Mouse (Mus musculus) megakaryocyte-erythroid progenitor cell, adult 5-6 weeks (primary cell): ENCODE measurements around the gene B2m. TPM values are rescaled to one million over a fixed set of nuclear protein-coding genes. Genes with fewer than 3 reads are reported as not detected.

ENCODE experiments used
- ATAC-seq: replicated peaks from 2 replicates; pipeline ENCODE4 v1.8.0; 2016; ENCODE audit warnings: mild to moderate bottlenecking, inconsistent platforms; ENCODE audit not compliant: severe bottlenecking, poor library complexity, low FRiP score, low TSS enrichment
- total RNA-seq, 2 experiments: library from RNA; stranded (forward) in 1 of 2; stranded (reverse) in 1 of 2; fragments of 200-1000, 215-1000 nt in 1 of 2; fragments of >200 nt in 1 of 2; fragmentation: Nextera tagmentation in 1 of 2; gene quantifications; 2 replicates each; pipeline ENCODE4 v1.2.3; 2014 to 2017

The B2m gene
- total RNA-seq, 2 experiments from 2014 or later: 1,448 to 1,891 TPM

GRCm38 (mm10) chr2:122180051-122180822 lies 32.8 kb downstream of the B2m start:
- ATAC-seq: no peak

GRCm38 (mm10) chr2:122185086-122185485 lies 37.6 kb downstream of the B2m start:
- no peak for ATAC-seq

GRCm38 (mm10) chr2:122186106-122186505 lies 38.6 kb downstream of the B2m start, which contains the start of the genes Patl2 and Terb2:
TSS of gene Patl2 (minus strand) at chr2:122186189.
TSS of gene Terb2 (plus strand) at chr2:122186272.
- no peak for ATAC-seq

- no peak for ATAC-seq
Observed at GRCm38 (mm10) chr2:122186751-122187150, 39.3 kb downstream of the B2m start.

DNA sequence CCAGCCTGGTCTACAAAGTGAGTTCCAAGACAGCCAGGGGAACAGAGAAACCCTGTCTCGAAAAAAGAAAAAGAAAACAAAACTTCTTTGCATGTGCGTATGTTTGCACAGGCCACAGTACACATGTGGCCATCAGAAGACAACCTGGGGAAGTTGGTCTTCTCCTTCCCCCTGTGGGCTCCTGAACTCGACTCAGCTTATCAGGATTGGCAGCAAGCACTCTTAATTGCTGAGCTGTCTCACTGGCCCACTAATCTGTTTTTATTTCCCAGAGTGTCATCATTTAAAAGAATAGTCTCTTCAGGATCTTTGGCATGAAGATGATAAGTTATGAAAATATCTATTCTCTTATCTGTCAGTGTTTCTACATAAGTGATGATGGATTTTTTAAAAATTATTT lies 44.4 kb downstream of the B2m start:
- ATAC-seq: no peak

- ATAC-seq: peak; percentile 83
Observed at GRCm38 (mm10) chr2:122194509-122194929, 47.0 kb downstream of the B2m start.

DNA sequence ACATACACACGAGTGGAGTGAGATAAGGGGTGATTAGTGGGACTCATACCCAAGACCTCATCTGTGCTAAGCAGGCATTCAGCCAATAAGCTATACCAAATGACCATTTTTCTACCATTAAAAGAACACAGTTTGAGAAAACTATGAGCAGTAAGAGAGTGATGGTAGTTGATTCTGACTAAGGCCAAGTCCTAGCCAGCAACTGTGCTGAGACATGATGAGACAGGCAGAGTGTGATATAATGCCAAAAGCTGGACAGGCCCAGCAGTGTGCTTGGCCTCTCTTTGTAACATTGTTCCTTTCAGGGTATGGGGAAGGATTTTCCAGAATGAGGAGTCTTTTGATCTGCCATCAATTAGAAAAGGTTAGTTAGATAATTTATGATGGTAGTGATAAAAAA lies 54.0 kb downstream of the B2m start:
- ATAC-seq: no peak

Other genes with a start within 250 kb of the B2m start
- gene Ctdspl2, start 191.7 kb upstream of the B2m start, total RNA-seq (2014; fragmentation: Nextera tagmentation): 34.2 and 37.9 TPM in 2 replicates
- gene Ctdspl2, start 191.7 kb upstream of the B2m start, total RNA-seq (2017): 62.2 and 78.4 TPM in 2 replicates
- not detected in 2 replicates for gene Mageb3, start 191.6 kb upstream of the B2m start, total RNA-seq (2014; fragmentation: Nextera tagmentation)
- gene Mageb3, start 191.6 kb upstream of the B2m start, total RNA-seq (2017): 0.52 and 0.72 TPM in 2 replicates
- gene Eif3j1, start 119.1 kb upstream of the B2m start, total RNA-seq (2014; fragmentation: Nextera tagmentation): 32.2 and 35.0 TPM in 2 replicates
- 42.7 and 46.7 TPM in 2 replicates for gene Eif3j1, start 119.1 kb upstream of the B2m start, total RNA-seq (2017)
- 9.8 and 13.1 TPM in 2 replicates for gene Spg11, start 29.3 kb upstream of the B2m start, total RNA-seq (2014; fragmentation: Nextera tagmentation)
- gene Spg11, start 29.3 kb upstream of the B2m start, total RNA-seq (2017): 9.8 and 11.7 TPM in 2 replicates
- gene Trim69, start 13.0 kb downstream of the B2m start, total RNA-seq (2014; fragmentation: Nextera tagmentation): not detected in 2 replicates
- gene Trim69, start 13.0 kb downstream of the B2m start, total RNA-seq (2017): 0.76 and 1.1 TPM in 2 replicates
- not detected in 2 replicates for gene Patl2, start 38.5 kb downstream of the B2m start, total RNA-seq (2014; fragmentation: Nextera tagmentation)
- gene Patl2, start 38.5 kb downstream of the B2m start, total RNA-seq (2017): not detected in 2 replicates
- gene Terb2, start 38.6 kb downstream of the B2m start, total RNA-seq (2014; fragmentation: Nextera tagmentation): not detected in 2 replicates
- gene Terb2, start 38.6 kb downstream of the B2m start, total RNA-seq (2017): not detected in 2 replicates
- gene Sord, start 87.1 kb downstream of the B2m start, total RNA-seq (2014; fragmentation: Nextera tagmentation): 89.6 and 95.4 TPM in 2 replicates
- gene Sord, start 87.1 kb downstream of the B2m start, total RNA-seq (2017): 115 and 122 TPM in 2 replicates
- not detected in 2 replicates for gene Duox2, start 150.8 kb downstream of the B2m start, total RNA-seq (2014; fragmentation: Nextera tagmentation)
- gene Duox2, start 150.8 kb downstream of the B2m start, total RNA-seq (2017): not detected in 2 replicates
- not detected in 2 replicates for gene Duoxa2, start 151.2 kb downstream of the B2m start, total RNA-seq (2014; fragmentation: Nextera tagmentation)
- not detected in 2 replicates for gene Duoxa2, start 151.2 kb downstream of the B2m start, total RNA-seq (2017)
- gene Duoxa1, start 166.0 kb downstream of the B2m start, total RNA-seq (2014; fragmentation: Nextera tagmentation): not detected in 2 replicates
- not detected in 2 replicates for gene Duoxa1, start 166.0 kb downstream of the B2m start, total RNA-seq (2017)
- gene Duox1, start 168.0 kb downstream of the B2m start, total RNA-seq (2014; fragmentation: Nextera tagmentation): not detected in 2 replicates
- gene Duox1, start 168.0 kb downstream of the B2m start, total RNA-seq (2017): not detected in 2 replicates
- gene Shf, start 221.5 kb downstream of the B2m start, total RNA-seq (2014; fragmentation: Nextera tagmentation): 5.2 and 8.7 TPM in 2 replicates
- 1.6 and 13.8 TPM in 2 replicates for gene Shf, start 221.5 kb downstream of the B2m start, total RNA-seq (2017)